ENCODE assay signal across 12 mouse cellular contexts in the genomic region with DNA sequence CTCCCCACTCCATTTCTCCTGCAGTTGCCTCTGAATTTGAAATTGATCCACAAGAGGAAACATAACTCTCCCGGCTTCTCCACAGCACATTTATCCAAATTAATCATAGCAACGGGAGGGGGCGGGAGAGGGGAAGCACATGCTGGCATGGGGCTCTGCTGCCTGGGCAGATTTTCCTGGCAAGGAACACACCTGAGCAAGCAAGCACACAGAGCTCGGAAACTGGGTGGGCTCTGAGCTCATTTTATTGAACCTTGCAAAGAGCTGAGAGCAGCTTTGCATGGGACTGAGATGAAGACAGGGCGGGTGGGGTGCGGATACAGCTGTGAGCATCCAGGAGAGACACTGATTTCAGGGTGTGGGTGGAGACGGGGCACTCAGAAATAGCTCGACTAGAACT.
DNase-seq lines count a peak whose midpoint lies in the region.
"Had no signal": no experiment of that assay in that cellular context is flagged by ENCODE, and none has a peak within 500 bp of the region (broad histone marks: within the 10 kb centered on the region; RNA-seq: fewer than 3 reads in every experiment).

No protein-coding gene starts in this region.

- DNase-seq in frontal cortex, postnatal 36 days (ENCODE audit: low spot score in 2 of 2): peak; percentile 42 to 43
- no peak for DNase-seq in frontal cortex, postnatal 14 days (ENCODE audit: low spot score in 2 of 2)
- DNase-seq in left cerebral cortex, adult 8-10 months (ENCODE audit: low spot score in 2 of 2): peak; percentile 21 to 53
- no peak for DNase-seq in left cerebral cortex, postnatal 4 days
- DNase-seq in layer of hippocampus, adult 9-11 months: peak; percentile 79
- peak; percentile 57 to 60 for DNase-seq in right cerebral cortex, adult 2 months (ENCODE audit: low spot score in 2 of 2)
- DNase-seq in retina, postnatal 1 day: no peak
- no peak for DNase-seq in thymus, postnatal 10 days (ENCODE audit: low spot score in 2 of 2)
- DNase-seq: gastrocnemius, postnatal 14 days; heart, postnatal 10 days; kidney, adult 9 months; kidney, postnatal 4 days had no signal

- intact Hi-C loops in left cerebral cortex, postnatal 4 days (cut with DNase I): no loop called here

Comparison
In these comparisons a context has a peak if more than half of its experiments do, and no peak if none do; other contexts are left out.
1. DNase-seq: peak in frontal cortex, postnatal 36 days (2 of 2), left cerebral cortex, adult 8-10 months (2 of 2), layer of hippocampus, adult 9-11 months (single experiment) and right cerebral cortex, adult 2 months (2 of 2); none in frontal cortex, postnatal 14 days (0 of 2), left cerebral cortex, postnatal 4 days (single experiment), retina, postnatal 1 day (single experiment) and thymus, postnatal 10 days (0 of 2).